Mouse (Mus musculus) hindbrain, embryonic 15.5 days (tissue): ENCODE measurements at regions not wholly inside any gene's neighbourhood (a gene's known extent, or its start where the extent isn't known, plus 50 kb on each side); places are given as distances from the start of the nearest gene placed in this dataset.

ENCODE experiments used
- ATAC-seq: fragments of 200-750 bp; cut with Nextera tagmentation; 2 replicates; pipeline ENCODE4 v1.8.0; 2017; ENCODE audit warnings: low read depth, moderate number of reproducible peaks, moderate TSS enrichment; ENCODE audit not compliant: low FRiP score
- H3K27ac ChIP-seq: fragments of 300-500 bp; sonication (generic); replicated peaks from 2 replicates; pipeline ENCODE4 v1.5.1; 2015; ENCODE audit warnings: mild to moderate bottlenecking, inconsistent platforms
- H3K27me3 ChIP-seq: fragments of 300-500 bp; sonication (generic); 2 replicates; pipeline ENCODE4 v1.6.1; 2015; ENCODE audit warnings: control low read depth, inconsistent platforms
- H3K36me3 ChIP-seq: fragments of 300-500 bp; sonication (generic); 2 replicates; pipeline ENCODE4 v1.6.1; 2015; ENCODE audit warnings: control low read depth, inconsistent platforms
- H3K4me1 ChIP-seq: fragments of 300-500 bp; sonication (generic); replicated peaks from 2 replicates; pipeline ENCODE4 v1.6.1; 2015; ENCODE audit warnings: control low read depth, inconsistent platforms
- H3K4me2 ChIP-seq: fragments of 300-500 bp; sonication (generic); 2 replicates; pipeline ENCODE4 v1.6.1; 2015; ENCODE audit warnings: moderate library complexity, mild to moderate bottlenecking, inconsistent platforms
- H3K4me3 ChIP-seq: fragments of 300-500 bp; sonication (generic); 2 replicates; pipeline ENCODE4 v1.5.1; 2015; ENCODE audit warnings: mild to moderate bottlenecking, inconsistent platforms
- H3K9ac ChIP-seq: fragments of 300-500 bp; sonication (generic); 2 replicates; pipeline ENCODE4 v1.6.1; 2015; ENCODE audit warnings: inconsistent platforms
- H3K9me3 ChIP-seq: fragments of 300-500 bp; sonication (generic); 2 replicates; pipeline ENCODE4 v1.6.1; 2016; ENCODE audit warnings: control low read depth, inconsistent platforms
- WGBS: fragments of 180-500 bp; shearing (Covaris S2); methylation state at CpG from one replicate; pipeline ENCODE4 v1.1.7; 2015; 5-methylcytosine and 5-hydroxymethylcytosine counted together

- Histone ChIP-seq H3K9ac (no peak overlapping the region), H3K36me3 (no peaks in the 10 kb centered on the region), H3K4me3 (no peak overlapping the region), H3K9me3 (no peaks in the 10 kb centered on the region), H3K4me1 (0 out of 2 replicates have a peak, but pooled peaks cover 3% of the 10 kb centered on the region), H3K27ac (no peak overlapping the region), H3K27me3 (no peaks in the 10 kb centered on the region), H3K4me2 (no peak overlapping the region)
- 87% methylated on average over 17 of the region's 17 CpGs for WGBS
- no peak for ATAC-seq
These were observed 63.1 kb downstream of the Gm11011 start for GRCm38 (mm10) chr2:169524429-169524828.

GRCm38 (mm10) chr2:169519941-169520340 is 67.6 kb downstream of the Gm11011 start:
- Histone ChIP-seq H3K36me3 (no peaks in the 10 kb centered on the region), H3K27ac (no peak overlapping the region), H3K9me3 (no peaks in the 10 kb centered on the region), H3K27me3 (no peaks in the 10 kb centered on the region), H3K4me3 (no peak overlapping the region), H3K4me2 (no peak overlapping the region), H3K4me1 (0 out of 2 replicates have a peak, but pooled peaks cover 3% of the 10 kb centered on the region), H3K9ac (no peak overlapping the region)
- ATAC-seq: no peak
- 77% methylated on average over 9 of the region's 9 CpGs for WGBS

DNA sequence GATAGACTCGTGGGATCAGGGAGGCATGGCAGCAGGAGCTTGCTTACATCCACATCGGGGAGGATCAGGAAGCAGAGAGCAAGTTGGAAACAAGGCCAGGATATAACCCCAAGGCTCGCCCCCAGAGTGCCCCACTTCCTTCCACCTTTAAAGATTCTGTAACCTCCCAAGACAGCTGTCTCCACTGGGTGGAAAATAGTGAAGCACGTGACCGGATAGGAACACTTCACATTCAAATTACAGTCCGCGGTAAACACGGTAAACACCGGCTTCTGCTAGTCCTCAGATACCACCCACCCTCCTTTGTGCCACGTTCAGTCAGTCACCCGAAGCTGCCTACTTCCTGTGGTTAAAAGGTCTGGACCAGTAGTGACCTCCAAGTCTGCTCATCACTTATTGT is 72.2 kb downstream of the Gm11011 start:
- no peaks in the 10 kb centered on the region for H3K9me3 ChIP-seq
- no peak for ATAC-seq
- peak overlapping the region; percentile 42; the same call in 1 of the 2 replicates for H3K27ac ChIP-seq
- no peak overlapping the region for H3K4me3 ChIP-seq
- no peaks in the 10 kb centered on the region for H3K27me3 ChIP-seq
- H3K9ac ChIP-seq: no peak overlapping the region
- no peaks in the 10 kb centered on the region for H3K36me3 ChIP-seq
- no peaks in the 10 kb centered on the region for H3K4me1 ChIP-seq
- H3K4me2 ChIP-seq: no peak overlapping the region
- WGBS: 73% methylated on average over 11 of the region's 11 CpGs

DNA sequence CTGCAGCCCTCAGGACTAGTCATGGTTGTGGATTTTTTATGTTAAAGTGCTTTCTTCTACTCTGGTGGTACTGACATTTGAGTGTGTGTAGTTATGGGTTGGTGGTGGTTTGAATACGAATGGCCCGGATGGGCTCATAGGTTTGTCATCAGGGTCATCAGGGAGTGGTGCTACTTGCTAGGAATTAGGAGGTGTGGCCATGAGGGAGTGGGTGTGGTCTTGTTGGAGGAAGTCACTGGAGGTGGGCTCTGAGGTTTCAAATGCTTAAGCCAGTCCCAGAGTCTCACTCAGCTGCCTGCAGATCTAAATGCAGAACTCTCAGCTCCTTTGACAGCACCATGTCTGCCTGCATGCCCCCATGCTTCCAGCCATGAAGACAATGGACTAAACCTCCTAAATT is 76.8 kb downstream of the Gm11011 start:
- no peak for ATAC-seq
- WGBS: 97% methylated on average over 2 of the region's 2 CpGs
- Histone ChIP-seq H3K9ac (no peak overlapping the region), H3K4me1 (no peaks in the 10 kb centered on the region), H3K4me3 (no peak overlapping the region), H3K4me2 (no peak overlapping the region), H3K27ac (no peak overlapping the region), H3K36me3 (no peaks in the 10 kb centered on the region), H3K27me3 (no peaks in the 10 kb centered on the region), H3K9me3 (no peaks in the 10 kb centered on the region)

- WGBS: 70% methylated on average over 4 of the region's 4 CpGs
- no peak overlapping the region for H3K27ac ChIP-seq
- H3K9me3 ChIP-seq: no peaks in the 10 kb centered on the region
- H3K27me3 ChIP-seq: no peaks in the 10 kb centered on the region
- no peak for ATAC-seq
- no peak overlapping the region for H3K4me3 ChIP-seq
- H3K9ac ChIP-seq: no peak overlapping the region
- no peak overlapping the region for H3K4me2 ChIP-seq
- no peaks in the 10 kb centered on the region for H3K4me1 ChIP-seq
- no peaks in the 10 kb centered on the region for H3K36me3 ChIP-seq
These were observed 78.1 kb downstream of the Gm11011 start for GRCm38 (mm10) chr2:169509406-169509805.

- no peak overlapping the region for H3K4me2 ChIP-seq
- H3K36me3 ChIP-seq: no peaks in the 10 kb centered on the region
- WGBS: 62% methylated on average over 11 of the region's 11 CpGs
- no peaks in the 10 kb centered on the region for H3K9me3 ChIP-seq
- no peak overlapping the region for H3K27ac ChIP-seq
- no peak overlapping the region for H3K4me3 ChIP-seq
- 0 out of 2 replicates have a peak, but pooled peaks cover 5% of the 10 kb centered on the region for H3K4me1 ChIP-seq
- H3K27me3 ChIP-seq: no peaks in the 10 kb centered on the region
- H3K9ac ChIP-seq: no peak overlapping the region
- no peak for ATAC-seq
These were observed 83.0 kb downstream of the Gm11011 start for GRCm38 (mm10) chr2:169504416-169505057.

- no peak for ATAC-seq
- Histone ChIP-seq H3K27ac (no peak overlapping the region), H3K4me2 (no peak overlapping the region), H3K4me3 (no peak overlapping the region), H3K9me3 (no peaks in the 10 kb centered on the region), H3K36me3 (no peaks in the 10 kb centered on the region), H3K27me3 (no peaks in the 10 kb centered on the region), H3K4me1 (0 out of 2 replicates have a peak, but pooled peaks cover 5% of the 10 kb centered on the region), H3K9ac (no peak overlapping the region)
- WGBS: 78% methylated on average over 6 of the region's 6 CpGs
These were observed 84.0 kb downstream of the Gm11011 start for GRCm38 (mm10) chr2:169503598-169503958.

DNA sequence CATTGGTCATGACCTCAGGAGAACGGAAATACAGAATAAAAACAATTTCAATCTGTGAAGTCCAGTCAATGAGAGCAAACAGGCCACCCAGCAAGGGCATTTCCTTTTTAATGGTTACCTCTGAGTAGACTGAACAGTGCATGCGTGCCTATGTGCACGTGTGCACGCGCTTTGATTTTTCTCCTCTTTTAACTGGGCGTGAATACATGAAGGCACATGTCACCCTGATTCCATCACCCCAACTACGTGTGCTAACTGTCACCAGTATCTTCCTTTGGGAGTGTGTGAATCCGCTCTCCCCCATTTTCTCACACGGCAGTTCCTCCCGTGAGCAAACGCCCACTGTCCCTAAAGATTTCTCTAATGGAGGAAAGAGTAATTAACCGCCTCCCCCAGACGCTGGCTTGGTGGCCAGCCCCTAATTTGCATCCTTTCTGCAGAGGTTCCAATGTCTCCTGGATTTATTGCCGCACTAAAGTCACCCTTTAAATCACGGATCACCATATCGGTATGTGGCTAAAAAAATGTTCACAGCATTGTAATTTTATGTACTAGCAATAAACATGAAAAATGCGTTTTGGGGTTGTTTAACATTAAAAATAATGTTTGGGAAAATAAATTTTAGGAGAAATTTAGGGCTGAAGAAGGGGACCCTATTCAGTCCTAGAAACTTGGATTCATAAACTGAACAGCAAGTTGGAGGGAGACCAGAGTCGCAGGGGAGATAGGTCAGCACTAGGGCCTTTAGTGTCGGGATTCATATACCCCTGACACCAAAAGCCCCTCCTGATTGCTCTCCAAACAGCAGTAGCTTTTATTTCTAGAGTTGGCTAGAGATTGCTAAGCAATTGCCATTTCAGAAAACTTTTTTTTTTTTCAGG is 84.6 kb downstream of the Gm11011 start:
- Histone ChIP-seq H3K9ac (no peak overlapping the region), H3K9me3 (no peaks in the 10 kb centered on the region), H3K27ac (no peak overlapping the region), H3K27me3 (no peaks in the 10 kb centered on the region), H3K36me3 (no peaks in the 10 kb centered on the region), H3K4me2 (no peak overlapping the region), H3K4me1 (0 out of 2 replicates have a peak, but pooled peaks cover 5% of the 10 kb centered on the region), H3K4me3 (no peak overlapping the region)
- WGBS: 55% methylated on average over 19 of the region's 19 CpGs
- ATAC-seq: no peak

DNA sequence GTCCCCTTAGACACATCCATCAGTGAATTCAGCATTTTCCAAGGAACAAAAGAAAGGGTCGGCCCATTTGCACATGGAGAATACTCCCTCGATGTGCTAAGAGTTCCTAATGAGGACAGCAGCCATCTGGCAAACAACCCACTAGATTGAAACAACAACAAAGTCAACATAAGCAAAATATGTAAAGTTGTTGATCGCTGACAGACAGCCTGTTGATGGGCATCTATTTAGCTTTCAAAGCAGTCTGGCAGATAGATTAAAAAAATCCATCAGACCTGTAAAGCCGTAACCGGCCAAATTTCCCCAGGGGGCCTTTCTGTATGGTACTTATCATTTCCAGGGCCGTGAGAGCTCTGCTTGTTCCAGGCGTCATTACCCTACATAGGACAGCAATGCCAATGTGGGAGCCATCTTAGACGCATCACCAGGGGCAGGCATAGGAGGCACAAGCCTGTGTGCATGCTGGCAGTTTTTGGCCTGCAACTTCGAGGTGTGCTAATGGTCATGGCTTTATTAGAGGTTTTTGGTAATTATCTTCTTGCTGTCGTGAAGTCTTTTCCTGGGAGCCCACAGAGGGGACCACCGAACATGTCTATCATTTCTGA is 85.7 kb downstream of the Gm11011 start:
- Histone ChIP-seq H3K36me3 (no peaks in the 10 kb centered on the region), H3K9ac (no peak overlapping the region), H3K4me1 (0 out of 2 replicates have a peak, but pooled peaks cover 5% of the 10 kb centered on the region), H3K27me3 (no peaks in the 10 kb centered on the region), H3K4me3 (no peak overlapping the region), H3K4me2 (no peak overlapping the region), H3K9me3 (no peaks in the 10 kb centered on the region), H3K27ac (no peak overlapping the region)
- no peak for ATAC-seq
- 54% methylated on average over 11 of the region's 11 CpGs for WGBS

GRCm38 (mm10) chr2:169495368-169495767 is 92.2 kb downstream of the Gm11011 start:
- 91% methylated on average over 10 of the region's 10 CpGs for WGBS
- no peak for ATAC-seq
- no peak overlapping the region for H3K27ac ChIP-seq

DNA sequence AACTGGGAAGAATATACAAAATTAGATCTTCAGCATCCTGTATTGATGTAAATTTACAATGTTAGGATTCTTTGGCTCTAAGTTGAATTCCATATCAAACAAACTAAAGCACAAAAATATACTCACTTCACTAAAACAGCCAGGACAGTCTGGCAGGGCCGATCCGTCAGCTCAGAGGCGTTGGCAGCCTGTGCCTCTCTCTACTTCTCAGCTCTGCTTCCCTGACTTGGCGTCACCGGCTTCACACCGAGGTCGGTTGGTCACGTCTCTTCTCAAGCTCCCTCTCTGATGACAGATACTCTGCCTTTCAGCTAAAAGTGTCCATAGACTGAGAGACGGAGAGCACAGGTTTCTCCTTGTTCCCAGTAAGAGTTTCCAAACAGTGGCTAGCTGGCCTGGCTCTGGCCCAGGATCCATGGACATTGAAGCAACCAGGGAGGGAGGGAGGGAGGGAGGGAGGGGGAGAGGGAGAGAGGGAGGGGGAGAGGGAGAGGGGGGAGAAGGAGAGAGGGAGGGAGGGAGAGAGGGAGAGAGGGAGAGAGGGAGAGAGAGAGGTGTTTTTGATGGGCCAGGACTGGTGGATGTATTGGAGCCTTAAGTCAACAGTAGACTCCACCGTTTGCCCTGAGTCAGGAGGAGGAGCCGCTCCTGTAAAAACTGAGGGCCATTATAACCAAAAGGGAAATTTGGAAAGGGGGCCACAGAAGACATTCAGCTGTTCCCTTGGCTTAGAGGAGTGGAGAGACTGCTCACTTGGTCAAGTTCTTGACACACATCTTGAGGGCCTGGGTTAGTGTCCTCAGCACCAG is 92.8 kb downstream of the Gm11011 start:
- Histone ChIP-seq H3K4me1 (no peaks in the 10 kb centered on the region), H3K4me2 (no peak overlapping the region), H3K4me3 (no peak overlapping the region), H3K27ac (no peak overlapping the region), H3K9me3 (no peaks in the 10 kb centered on the region), H3K27me3 (no peaks in the 10 kb centered on the region), H3K9ac (no peak overlapping the region), H3K36me3 (no peaks in the 10 kb centered on the region)
- 72% methylated on average over 11 of the region's 11 CpGs for WGBS
- ATAC-seq: no peak

More at GRCm38 (mm10) chr2:169495368-169495767, 92.2 kb downstream of the Gm11011 start:
- H3K9ac ChIP-seq: no peak overlapping the region
- no peaks in the 10 kb centered on the region for H3K9me3 ChIP-seq
- no peak overlapping the region for H3K4me3 ChIP-seq
- H3K4me1 ChIP-seq: no peaks in the 10 kb centered on the region
- no peaks in the 10 kb centered on the region for H3K36me3 ChIP-seq
- H3K27me3 ChIP-seq: no peaks in the 10 kb centered on the region
- H3K4me2 ChIP-seq: no peak overlapping the region
